9 mouse cellular contexts compared by ENCODE assay signal in genomic region chr2:179875147-179875546, GRCm38 (mm10).
DNase-seq lines count a peak whose midpoint lies in the region; TF ChIP-seq lines count a peak whose summit lies in the region.
"Had no signal": no experiment of that assay in that cellular context is flagged by ENCODE, and none has a peak within 500 bp of the region (broad histone marks: within the 10 kb centered on the region; RNA-seq: fewer than 3 reads in every experiment).

No protein-coding gene starts in this region.

- no peaks in the 10 kb centered on the region for H3K9me3 ChIP-seq in midbrain, embryonic 10.5 days (replicated peaks)

- TF ChIP-seq CTCF in left cerebral cortex, adult 2 months (IDR thresholded peaks at IDR 0.05), result peak; percentile 84
- peak; percentile 87; the same call in 1 of the 2 replicates for TF ChIP-seq CTCF in small intestine, adult 2 months (IDR thresholded peaks at IDR 0.05; ENCODE audit: extremely low read depth, insufficient read length, insufficient replicate concordance, low read depth, low read length)

- no peaks in the 10 kb centered on the region for H3K36me3 ChIP-seq in midbrain, embryonic 10.5 days
- H3K36me3 ChIP-seq in small intestine, adult 2 months (ENCODE audit: control insufficient read depth, insufficient read depth, low read length), result no peaks in the 10 kb centered on the region

- TF ChIP-seq POLR2A in small intestine, adult 2 months (IDR thresholded peaks at IDR 0.05; ENCODE audit: low read depth, low read length), result no peak

- DNase-seq in heart, adult 18-20 months, result peak; percentile 49 to 81
- DNase-seq in heart, adult 11 months, result no peak
- DNase-seq in cerebellum, adult 8-10 months, result peak; percentile 70
- DNase-seq in forelimb bud, embryonic 11.5 days (ENCODE audit: low read depth, low spot score), result peak; percentile 77
- DNase-seq in hindlimb bud, embryonic 11.5 days (ENCODE audit: extremely low spot score, low read depth, low spot score), result peak; percentile 35
- peak; percentile 66 to 71 for DNase-seq in left cerebral cortex, adult 2 months (ENCODE audit: extremely low spot score in 1 of 2, low spot score in 2 of 2)
- peak; percentile 81 for DNase-seq in midbrain, embryonic 10.5 days (ENCODE audit: low spot score)

- H3K27me3 ChIP-seq in midbrain, embryonic 10.5 days (ENCODE audit: low read depth, poor library complexity, severe bottlenecking), result no peaks in the 10 kb centered on the region; the same call in 1 of the 2 replicates
- no peaks in the 10 kb centered on the region for H3K27me3 ChIP-seq in small intestine, adult 2 months (ENCODE audit: control insufficient read depth, insufficient read depth, low read length)

- H3K4me3 ChIP-seq in left cerebral cortex, adult 2 months, result no peak overlapping the region
- no peak overlapping the region for H3K4me3 ChIP-seq in midbrain, embryonic 10.5 days
- no peak overlapping the region for H3K4me3 ChIP-seq in small intestine, adult 2 months (ENCODE audit: low read depth, low read length)
- H3K4me3 ChIP-seq: myocyte had no signal

- intact Hi-C loops in left cerebral cortex, adult 2 months (cut with DNase I), result loop anchor here (2.0 to 10.0 kb wide), 7 partner anchors 298 to 1368 kb away; partner anchors contain the start of gene Cdh4

- peaks cover under 1% of the 10 kb centered on the region; the same call in 1 of the 2 replicates for H3K4me1 ChIP-seq in midbrain, embryonic 10.5 days
- no peaks in the 10 kb centered on the region for H3K4me1 ChIP-seq in small intestine, adult 2 months (ENCODE audit: control insufficient read depth, insufficient read depth, insufficient read length, low read length)

- no peak overlapping the region for H3K27ac ChIP-seq in left cerebral cortex, adult 2 months
- H3K27ac ChIP-seq in midbrain, embryonic 10.5 days (replicated peaks), result no peak overlapping the region
- no peak overlapping the region for H3K27ac ChIP-seq in small intestine, adult 2 months (ENCODE audit: insufficient read depth, low read depth, low read length)

- 9% methylated on average over 3 of the region's 3 CpGs for WGBS in midbrain, embryonic 10.5 days
- 1% methylated on average over 3 of the region's 3 CpGs for WGBS in small intestine, adult 2 months
